Mouse (Mus musculus) heart, adult 2 months (tissue): Measurements from ENCODE around the gene Fam107b. TPM values are rescaled to one million over a fixed set of nuclear protein-coding genes. Genes with fewer than 3 reads are reported as not detected.

ENCODE experiments used
- DNase-seq, 2 experiments: peaks; one replicate each; pipeline ENCODE4 v3.0.0; 2021
- H3K27ac ChIP-seq: fragments of 200-600 bp; 2 replicates; pipeline ENCODE4 v1.8.1; 2022
- H3K27me3 ChIP-seq: fragments of 200-500 bp; 2 replicates; pipeline ENCODE4 v1.6.1; 2012; ENCODE audit warnings: mild to moderate bottlenecking, low read length, inconsistent platforms, mixed read lengths; ENCODE audit not compliant: control insufficient read depth, insufficient read depth
- H3K36me3 ChIP-seq: fragments of 200-500 bp; 2 replicates; pipeline ENCODE4 v1.6.1; 2012; ENCODE audit warnings: low read length, inconsistent platforms; ENCODE audit not compliant: control insufficient read depth, insufficient read depth
- H3K4me1 ChIP-seq: fragments of 200-500 bp; 2 replicates; pipeline ENCODE4 v1.6.1; 2011; ENCODE audit warnings: low read length; ENCODE audit not compliant: control insufficient read depth, insufficient read depth
- H3K4me3 ChIP-seq: fragments of 200-600 bp; 2 replicates; pipeline ENCODE4 v1.8.1; 2022
- H3K79me2 ChIP-seq: fragments of 200-500 bp; replicated peaks from 2 replicates; pipeline ENCODE4 v1.6.1; 2012; ENCODE audit warnings: mild to moderate bottlenecking, inconsistent platforms, low read length, moderate library complexity, mixed read lengths; ENCODE audit not compliant: control insufficient read depth, insufficient read depth
- H3K9ac ChIP-seq: fragments of 200-500 bp; 2 replicates; pipeline ENCODE4 v1.6.1; 2012; ENCODE audit warnings: low read depth, mild to moderate bottlenecking, control low read depth, inconsistent platforms, low read length, mixed read lengths
- CTCF ChIP-seq: fragments of 200-600 bp; IDR thresholded peaks from 2 replicates; pipeline ENCODE4 v1.8.1; 2022; ENCODE audit warnings: antibody characterized with exemption, mild to moderate bottlenecking, moderate library complexity
- EP300 ChIP-seq: fragments of 200-500 bp; IDR thresholded peaks from 2 replicates; pipeline ENCODE4 v1.6.1; 2011; ENCODE audit warnings: low read depth, low read length, control low read depth; ENCODE audit not compliant: insufficient read depth
- POLR2A ChIP-seq: fragments of 200-500 bp; IDR thresholded peaks from 2 replicates; pipeline ENCODE4 v1.6.1; 2011; ENCODE audit warnings: mild to moderate bottlenecking, low read depth, low read length, control low read depth; ENCODE audit not compliant: insufficient read depth
- WGBS: fragments of 180-500 bp; shearing (Covaris S2); methylation state at CpG from one replicate; pipeline ENCODE4 v1.1.7; 2018; 5-methylcytosine and 5-hydroxymethylcytosine counted together
- intact Hi-C: fragments of 180-260 bp; cut with DNase I; formaldehyde crosslinking; loops from one replicate; pipeline ENCODE4 v1.15.1; 2025
- polyA plus RNA-seq: library from polyadenylated mRNA; depleted of rRNA; stranded (reverse); fragments of >200 nt; gene quantifications from 2 replicates; pipeline ENCODE4 v1.2.3, GENCODE M21; 2012
- total RNA-seq, 2 experiments: library from RNA; stranded (reverse); gene quantifications; 2 replicates each; pipeline ENCODE4 v1.2.3; 2021

The Fam107b gene
- total and polyA plus RNA-seq, 3 experiments: 3.2 to 10.1 (median 5.5) TPM

DNA sequence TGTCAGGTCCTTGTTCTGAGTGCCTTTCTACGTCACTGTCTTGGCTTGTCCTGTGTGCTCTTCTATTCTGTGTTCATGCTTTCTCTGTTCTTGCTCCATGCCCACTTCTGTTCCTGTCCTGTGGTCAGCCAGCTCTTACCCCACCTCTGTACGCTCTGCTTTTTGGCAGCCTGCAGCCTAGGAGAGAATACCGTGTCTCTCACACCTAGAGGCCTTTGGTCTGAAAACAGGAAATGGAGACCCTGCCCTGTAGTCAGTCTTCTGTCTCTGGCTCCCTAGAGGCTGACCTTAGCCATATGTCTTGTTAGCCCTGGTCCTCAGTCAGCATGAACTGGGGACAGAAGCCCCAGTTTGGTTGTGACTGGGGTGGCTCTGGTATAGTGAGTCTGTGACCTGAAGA, 170.0 kb downstream of the Fam107b start:
- Histone ChIP-seq H3K36me3 (no peaks in the 10 kb centered on the region), H3K4me3 (no peak overlapping the region), H3K9ac (no peak overlapping the region), H3K27me3 (no peaks in the 10 kb centered on the region), H3K79me2 (no peaks in the 10 kb centered on the region; the same call in 1 of the 2 replicates), H3K27ac (no peak overlapping the region), H3K4me1 (peaks cover 1% of the 10 kb centered on the region)
- DNase-seq: no peak
- intact Hi-C loops: no loop called here
- 76% methylated on average over 3 of the region's 3 CpGs for WGBS
- TF ChIP-seq CTCF (no peak), POLR2A (no peak), EP300 (no peak)

DNA sequence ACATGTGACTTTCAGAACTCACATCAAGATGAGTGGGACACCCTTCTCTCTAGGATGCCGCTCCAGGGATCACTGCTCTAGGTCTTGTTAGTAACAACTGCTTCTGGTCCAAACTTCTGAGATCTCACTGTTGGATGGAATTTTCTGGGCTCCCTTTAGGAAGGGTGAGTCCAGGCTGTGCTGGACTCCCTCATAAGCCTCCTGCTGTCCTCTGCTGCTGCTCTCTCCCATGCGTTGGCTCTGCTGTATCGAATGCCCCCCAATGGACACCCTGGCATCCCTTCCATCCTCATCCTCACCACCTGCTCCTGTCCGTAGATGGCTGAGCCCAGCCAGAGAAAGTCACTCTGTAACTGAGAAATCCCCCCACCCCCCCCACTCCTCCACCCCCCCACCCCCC, 170.4 kb downstream of the Fam107b start:
- Histone ChIP-seq H3K79me2 (no peaks in the 10 kb centered on the region; the same call in 1 of the 2 replicates), H3K27me3 (no peaks in the 10 kb centered on the region), H3K9ac (no peak overlapping the region), H3K27ac (no peak overlapping the region), H3K4me1 (peaks cover 1% of the 10 kb centered on the region), H3K4me3 (no peak overlapping the region), H3K36me3 (no peaks in the 10 kb centered on the region)
- intact Hi-C loops: no loop called here
- TF ChIP-seq EP300 (no peak), CTCF (no peak)
- 90% methylated on average over 4 of the region's 4 CpGs for WGBS
- DNase-seq: no peak

DNA sequence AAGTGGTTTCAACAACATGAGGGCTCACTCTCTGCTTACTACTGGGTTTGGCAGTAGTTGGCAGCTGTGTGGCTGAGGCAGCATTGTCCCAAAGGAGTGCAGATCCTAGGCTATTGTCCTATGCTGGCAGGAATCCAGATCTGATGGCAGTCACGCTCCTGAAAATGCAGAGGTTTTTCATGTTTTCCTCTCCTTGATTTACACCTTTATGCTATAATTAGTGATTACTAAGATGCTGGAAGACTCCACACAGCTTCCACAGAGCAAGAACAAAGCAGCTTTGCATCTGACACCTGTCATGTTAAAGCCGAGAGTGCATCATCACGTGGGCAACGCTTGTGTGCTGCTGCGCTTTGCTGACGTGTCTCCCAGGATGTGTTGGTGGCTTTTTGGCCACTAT, 172.2 kb downstream of the Fam107b start:
- peaks cover 3% of the 10 kb centered on the region for H3K4me1 ChIP-seq
- TF ChIP-seq CTCF (no peak), EP300 (no peak), POLR2A (no peak)
- 73% methylated on average over 6 of the region's 6 CpGs for WGBS

DNA sequence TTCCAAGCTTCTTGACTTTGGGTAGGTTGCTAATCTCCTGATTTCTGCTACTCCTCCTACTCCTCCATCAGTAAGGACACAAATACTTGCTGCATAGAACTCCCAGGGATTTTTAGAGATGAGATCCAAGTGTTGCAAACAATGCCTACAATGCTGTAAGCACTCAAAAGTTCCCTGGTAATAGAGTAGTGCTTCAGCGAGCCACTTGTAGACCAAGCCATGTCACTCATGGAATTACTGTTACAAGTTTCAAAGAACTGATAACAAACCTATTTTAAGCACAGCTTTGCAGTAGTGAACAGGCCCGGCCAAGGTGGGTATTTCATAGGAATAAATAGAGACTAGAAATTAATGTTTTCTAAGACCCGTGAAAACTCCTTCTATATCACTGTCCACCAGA, 174.8 kb downstream of the Fam107b start:
- no peaks in the 10 kb centered on the region; the same call in 1 of the 2 replicates for H3K79me2 ChIP-seq
- no peak overlapping the region for H3K4me3 ChIP-seq
- H3K4me1 ChIP-seq: peaks cover 8% of the 10 kb centered on the region
- H3K9ac ChIP-seq: no peak overlapping the region
- H3K36me3 ChIP-seq: no peaks in the 10 kb centered on the region
- no peaks in the 10 kb centered on the region for H3K27me3 ChIP-seq
- WGBS: 50% methylated on average over 3 of the region's 3 CpGs
- intact Hi-C loops: no loop called here
- H3K27ac ChIP-seq: no peak overlapping the region
- DNase-seq: no peak
- TF ChIP-seq CTCF (no peak), EP300 (no peak), POLR2A (no peak)

More for the DNA sequence above, 172.2 kb downstream of the Fam107b start:
- no peak overlapping the region for H3K9ac ChIP-seq
- H3K4me3 ChIP-seq: no peak overlapping the region
- H3K36me3 ChIP-seq: no peaks in the 10 kb centered on the region
- H3K27ac ChIP-seq: no peak overlapping the region
- H3K79me2 ChIP-seq: no peaks in the 10 kb centered on the region; the same call in 1 of the 2 replicates
- H3K27me3 ChIP-seq: no peaks in the 10 kb centered on the region
- DNase-seq: no peak
- intact Hi-C loops: no loop called here

DNA sequence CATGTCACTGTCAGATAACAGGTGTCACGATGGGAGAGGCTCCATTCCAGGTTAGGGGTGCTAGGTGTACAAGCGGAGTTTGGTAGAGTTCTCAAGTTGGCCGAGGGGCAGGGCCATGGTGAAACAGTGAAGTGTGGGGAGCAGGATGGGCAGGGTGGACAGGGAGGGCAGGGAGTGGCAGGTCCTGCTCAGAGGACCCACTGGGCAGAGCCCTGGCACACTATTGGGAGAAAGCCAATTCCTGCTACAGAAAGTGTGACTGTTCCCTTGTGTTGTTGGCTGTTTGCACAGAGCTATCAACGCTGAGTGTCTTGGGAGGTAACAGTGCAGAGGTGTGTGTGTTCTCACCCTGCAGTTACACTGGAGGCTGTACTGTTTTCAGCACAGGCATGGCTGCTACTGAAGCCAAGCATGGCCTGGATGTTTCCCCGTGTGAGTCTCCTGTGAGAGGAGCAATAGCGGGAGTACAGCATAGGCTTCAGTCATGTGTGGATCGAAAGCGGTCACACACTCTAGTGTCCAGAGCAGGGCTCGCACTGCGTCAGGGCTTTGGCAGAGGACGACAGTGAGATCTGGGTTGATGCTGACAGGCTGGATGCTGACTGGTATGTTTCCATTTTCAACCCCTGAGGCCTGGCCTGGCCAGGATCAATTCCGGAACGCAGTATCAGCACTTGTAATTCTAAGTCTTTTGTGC, 175.8 kb downstream of the Fam107b start:
- H3K79me2 ChIP-seq: no peaks in the 10 kb centered on the region; the same call in 1 of the 2 replicates
- no peak overlapping the region for H3K9ac ChIP-seq
- no peak for TF ChIP-seq EP300
- TF ChIP-seq POLR2A: no peak
- TF ChIP-seq CTCF: no peak
- no peaks in the 10 kb centered on the region for H3K27me3 ChIP-seq
- H3K36me3 ChIP-seq: no peaks in the 10 kb centered on the region
- intact Hi-C loops: no loop called here
- 54% methylated on average over 13 of the region's 13 CpGs for WGBS
- peak in 1 of 2 experiments; percentile 30 for DNase-seq
- H3K4me1 ChIP-seq: peaks cover 8% of the 10 kb centered on the region; the same call in 1 of the 2 replicates
- no peak overlapping the region for H3K4me3 ChIP-seq
- H3K27ac ChIP-seq: no peak overlapping the region; the same call in 1 of the 2 replicates

DNA sequence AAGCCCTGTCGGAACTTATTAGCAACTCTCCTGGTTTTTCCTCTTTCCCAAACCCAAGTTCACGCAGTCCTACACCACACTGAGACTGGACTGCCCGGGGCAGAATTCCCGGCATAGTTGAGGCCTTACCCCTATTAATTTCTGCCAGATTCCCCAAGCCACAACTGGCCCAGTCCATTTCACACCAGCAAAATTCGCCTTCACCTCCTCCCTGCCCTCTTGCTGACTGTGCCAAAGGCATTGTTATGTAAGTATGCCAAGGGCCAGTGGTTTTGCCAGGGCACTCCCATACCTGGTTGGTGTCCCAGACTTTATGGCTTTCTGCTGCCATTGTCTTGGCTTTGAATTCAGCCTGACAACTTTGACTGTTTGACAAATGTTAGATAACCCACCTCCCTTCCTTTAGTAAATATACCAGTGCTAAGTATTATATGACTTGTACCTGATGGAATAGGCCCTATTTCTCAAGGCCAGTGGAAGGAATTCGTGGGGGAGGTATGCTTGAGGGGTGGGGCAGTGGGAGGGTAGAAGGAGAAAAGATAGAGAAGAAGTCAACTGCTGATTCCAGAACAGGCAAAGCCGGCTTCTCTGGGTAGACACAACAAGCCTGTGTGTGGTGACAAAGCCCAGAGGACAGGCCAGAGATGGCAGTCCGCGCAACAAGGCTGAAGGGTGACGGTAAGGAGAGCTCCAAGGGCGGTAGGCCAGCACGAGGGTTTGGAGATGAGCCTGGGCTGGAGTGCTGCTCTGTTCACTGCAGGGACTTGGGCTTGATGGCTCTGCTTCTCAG, 178.6 kb downstream of the Fam107b start:
- intact Hi-C loops: no loop called here
- Histone ChIP-seq H3K27ac (no peak overlapping the region), H3K4me3 (no peak overlapping the region), H3K4me1 (peaks cover 10% of the 10 kb centered on the region), H3K36me3 (no peaks in the 10 kb centered on the region), H3K27me3 (no peaks in the 10 kb centered on the region), H3K79me2 (no peaks in the 10 kb centered on the region), H3K9ac (no peak overlapping the region)
- no peak for TF ChIP-seq EP300
- no peak for TF ChIP-seq POLR2A
- TF ChIP-seq CTCF: no peak
- DNase-seq: peak in 1 of 2 experiments; percentile 44
- 60% methylated on average over 12 of the region's 12 CpGs for WGBS
